Mouse (Mus musculus) lung, adult 2 months (tissue): Measurements from ENCODE around the gene H2al2a.

Experiments
- CTCF ChIP-seq: fragments of 200-500 bp; IDR thresholded peaks from 2 replicates; pipeline ENCODE4 v1.5.1; 2011; ENCODE audit warnings: mild to moderate bottlenecking, low read length, control low read depth; ENCODE audit not compliant: insufficient read depth
- POLR2A ChIP-seq: fragments of 200-500 bp; IDR thresholded peaks from 2 replicates; pipeline ENCODE4 v1.6.1; 2011; ENCODE audit warnings: low read depth, mild to moderate bottlenecking, control low read depth, low read length, borderline replicate concordance; ENCODE audit errors: extremely low read depth

GRCm38 (mm10) chr2:18017321-18017720 is 20.6 kb upstream of the H2al2a start:
- TF ChIP-seq CTCF (no peak), POLR2A (no peak)
